Comparison of ENCODE assay signal across 12 mouse cellular contexts in the genomic region with DNA sequence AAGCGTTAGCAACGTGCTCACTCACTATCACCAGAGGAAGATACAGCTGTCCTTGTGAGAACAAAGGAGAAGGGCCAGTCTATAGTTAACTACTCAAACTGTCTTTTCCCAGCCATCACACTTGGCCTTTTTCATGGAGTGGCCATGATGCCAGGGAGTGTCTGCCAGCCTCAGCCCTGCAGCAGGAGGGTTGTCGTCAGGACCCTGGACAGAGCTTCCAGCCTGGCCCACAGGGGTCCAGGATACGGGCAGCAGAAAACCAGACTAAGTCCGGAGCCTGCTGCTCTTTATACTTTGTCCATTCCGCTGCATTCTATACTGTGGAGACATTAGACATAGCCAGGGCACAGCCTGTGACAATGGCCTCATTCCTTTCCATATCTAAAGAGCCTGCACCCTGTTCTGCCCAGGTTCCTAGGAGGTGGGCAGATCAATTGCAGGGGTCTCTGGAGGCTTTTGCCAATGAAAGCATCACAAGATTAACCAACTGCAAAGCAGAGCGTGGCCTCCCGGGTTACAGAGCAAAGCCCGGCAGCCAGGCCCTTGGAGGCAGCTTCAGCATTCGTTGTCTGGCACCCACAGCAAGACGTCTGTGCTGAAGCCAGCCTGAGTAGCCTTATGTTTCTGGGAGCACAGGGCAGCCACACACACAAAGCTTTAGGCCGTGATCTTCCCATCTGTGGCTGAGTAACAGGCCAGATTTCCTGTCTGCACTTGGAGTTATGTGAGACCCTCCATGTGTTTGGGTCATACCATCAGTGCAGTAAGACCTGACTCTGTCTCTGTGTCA.
DNase-seq lines count a peak whose midpoint lies in the region; ATAC-seq and TF ChIP-seq lines count a peak whose summit lies in the region.
"Had no signal": no experiment of that assay in that cellular context is flagged by ENCODE, and none has a peak within 500 bp of the region (broad histone marks: within the 10 kb centered on the region; RNA-seq: fewer than 3 reads in every experiment).

No protein-coding gene starts in this region.

- no peak overlapping the region for H3K4me2 ChIP-seq in intestine, embryonic 14.5 days (ENCODE audit: low read length)
- no peak overlapping the region for H3K4me2 ChIP-seq in intestine, embryonic 16.5 days (ENCODE audit: low read depth, low read length)
- no peak overlapping the region for H3K4me2 ChIP-seq in embryonic facial prominence, embryonic 14.5 days (ENCODE audit: low read depth, low read length)
- no peak overlapping the region for H3K4me2 ChIP-seq in intestine, postnatal 0 days (replicated peaks; ENCODE audit: low read depth)
- H3K4me2 ChIP-seq: intestine, embryonic 15.5 days; limb, embryonic 15.5 days; neural tube, embryonic 12.5 days; stomach, embryonic 15.5 days had no signal

- no peaks in the 10 kb centered on the region for H3K27me3 ChIP-seq in intestine, embryonic 14.5 days (replicated peaks; ENCODE audit: control insufficient read depth, insufficient read depth, low read length)
- H3K27me3 ChIP-seq in intestine, embryonic 16.5 days (replicated peaks; ENCODE audit: control insufficient read depth, insufficient read depth, low read length) = no peaks in the 10 kb centered on the region
- H3K27me3 ChIP-seq in embryonic facial prominence, embryonic 14.5 days (replicated peaks; ENCODE audit: control insufficient read depth, insufficient read depth, low read length) = peaks cover 11% of the 10 kb centered on the region; the same call in 1 of the 2 replicates
- H3K27me3 ChIP-seq in intestine, postnatal 0 days (replicated peaks; ENCODE audit: control insufficient read depth, insufficient read depth, low read length) = no peaks in the 10 kb centered on the region
- H3K27me3 ChIP-seq: intestine, embryonic 15.5 days; neural tube, embryonic 12.5 days; stomach, embryonic 15.5 days had no signal

- no peak for ATAC-seq in intestine, embryonic 14.5 days (replicated peaks; ENCODE audit: low FRiP score, low TSS enrichment, low read depth)
- no peak for ATAC-seq in intestine, embryonic 16.5 days
- ATAC-seq in embryonic facial prominence, embryonic 14.5 days (ENCODE audit: low read depth) = no peak
- ATAC-seq in intestine, postnatal 0 days = no peak
- ATAC-seq: intestine, embryonic 15.5 days had no signal

- 47% methylated on average over 12 of the region's 12 CpGs for WGBS in intestine, embryonic 14.5 days
- WGBS in intestine, embryonic 16.5 days = 48% methylated on average over 12 of the region's 12 CpGs
- WGBS in embryonic facial prominence, embryonic 14.5 days = 39% methylated on average over 12 of the region's 12 CpGs
- WGBS in intestine, postnatal 0 days = 46% methylated on average over 12 of the region's 12 CpGs

- no peaks in the 10 kb centered on the region for H3K4me1 ChIP-seq in intestine, embryonic 14.5 days (replicated peaks; ENCODE audit: control insufficient read depth, insufficient read depth, low read length)
- no peaks in the 10 kb centered on the region for H3K4me1 ChIP-seq in intestine, embryonic 16.5 days (ENCODE audit: control insufficient read depth, insufficient read depth, low read length)
- no peaks in the 10 kb centered on the region for H3K4me1 ChIP-seq in embryonic facial prominence, embryonic 14.5 days (ENCODE audit: control insufficient read depth, insufficient read depth, low read length)
- no peaks in the 10 kb centered on the region for H3K4me1 ChIP-seq in intestine, postnatal 0 days (replicated peaks; ENCODE audit: control insufficient read depth, insufficient read depth, low read length)
- H3K4me1 ChIP-seq: intestine, embryonic 15.5 days; stomach, embryonic 15.5 days had no signal

- H3K36me3 ChIP-seq in intestine, embryonic 14.5 days (ENCODE audit: control insufficient read depth, insufficient read depth, low read length) = no peaks in the 10 kb centered on the region
- H3K36me3 ChIP-seq in intestine, embryonic 16.5 days (ENCODE audit: control insufficient read depth, insufficient read depth, low read length) = no peaks in the 10 kb centered on the region
- no peaks in the 10 kb centered on the region for H3K36me3 ChIP-seq in embryonic facial prominence, embryonic 14.5 days (ENCODE audit: control insufficient read depth, insufficient read depth, low read length)
- no peaks in the 10 kb centered on the region for H3K36me3 ChIP-seq in intestine, postnatal 0 days (ENCODE audit: control insufficient read depth, insufficient read depth)
- H3K36me3 ChIP-seq: intestine, embryonic 15.5 days; limb, embryonic 15.5 days; neural tube, embryonic 12.5 days; stomach, embryonic 15.5 days had no signal

- no peak overlapping the region for H3K4me3 ChIP-seq in intestine, embryonic 14.5 days (ENCODE audit: low read depth, low read length)
- no peak overlapping the region for H3K4me3 ChIP-seq in intestine, embryonic 16.5 days (ENCODE audit: low read length)
- H3K4me3 ChIP-seq in embryonic facial prominence, embryonic 14.5 days (ENCODE audit: low read depth, low read length) = no peak overlapping the region
- H3K4me3 ChIP-seq in intestine, postnatal 0 days (ENCODE audit: low read depth, low read length) = no peak overlapping the region
- H3K4me3 ChIP-seq: intestine, embryonic 15.5 days; limb, embryonic 15.5 days; neural tube, embryonic 12.5 days; stomach, embryonic 15.5 days had no signal

- H3K9ac ChIP-seq in intestine, embryonic 14.5 days (ENCODE audit: low read length) = no peak overlapping the region
- H3K9ac ChIP-seq in intestine, embryonic 16.5 days (ENCODE audit: low read depth, low read length) = no peak overlapping the region
- no peak overlapping the region for H3K9ac ChIP-seq in embryonic facial prominence, embryonic 14.5 days (ENCODE audit: low read depth, low read length)
- no peak overlapping the region for H3K9ac ChIP-seq in intestine, postnatal 0 days (ENCODE audit: low read depth, low read length)
- H3K9ac ChIP-seq: intestine, embryonic 15.5 days; limb, embryonic 15.5 days; neural tube, embryonic 12.5 days; stomach, embryonic 15.5 days had no signal

- peak; percentile 81 for DNase-seq in intestine, embryonic 14.5 days (ENCODE audit: low spot score)
- peak; percentile 55 for DNase-seq in testis, postnatal 10 days (ENCODE audit: low spot score)
- DNase-seq in testis, postnatal 14 days (ENCODE audit: low spot score) = no peak
- DNase-seq in embryonic facial prominence, embryonic 14.5 days (ENCODE audit: low spot score) = peak; percentile 62
- DNase-seq in layer of hippocampus, adult 9-10 months (ENCODE audit: low spot score) = no peak
- DNase-seq in spleen, adult 18-20 months = no peak

- H3K9me3 ChIP-seq in intestine, embryonic 14.5 days (ENCODE audit: control insufficient read depth, low read length) = no peaks in the 10 kb centered on the region
- no peaks in the 10 kb centered on the region for H3K9me3 ChIP-seq in intestine, embryonic 16.5 days (ENCODE audit: control insufficient read depth, low read length)
- H3K9me3 ChIP-seq in embryonic facial prominence, embryonic 14.5 days (ENCODE audit: control insufficient read depth, low read length) = no peaks in the 10 kb centered on the region
- H3K9me3 ChIP-seq in intestine, postnatal 0 days (ENCODE audit: control insufficient read depth) = no peaks in the 10 kb centered on the region
- H3K9me3 ChIP-seq: intestine, embryonic 15.5 days; limb, embryonic 15.5 days; neural tube, embryonic 12.5 days; stomach, embryonic 15.5 days had no signal

- no peak overlapping the region for H3K27ac ChIP-seq in intestine, embryonic 14.5 days (ENCODE audit: low read depth)
- H3K27ac ChIP-seq in intestine, embryonic 16.5 days (ENCODE audit: low read length) = no peak overlapping the region
- H3K27ac ChIP-seq in embryonic facial prominence, embryonic 14.5 days (replicated peaks; ENCODE audit: low read depth, low read length) = no peak overlapping the region
- no peak overlapping the region for H3K27ac ChIP-seq in intestine, postnatal 0 days (ENCODE audit: low read depth, low read length)
- H3K27ac ChIP-seq: intestine, embryonic 15.5 days; limb, embryonic 15.5 days; neural tube, embryonic 12.5 days; stomach, embryonic 15.5 days had no signal

- no peak for TF ChIP-seq CTCF in intestine, postnatal 0 days (IDR thresholded peaks at IDR 0.05; ENCODE audit: low read depth)

Comparison
In these comparisons a context has a peak if more than half of its experiments do, and no peak if none do; other contexts are left out.
1. DNase-seq: peak in intestine, embryonic 14.5 days (single experiment), testis, postnatal 10 days (single experiment) and embryonic facial prominence, embryonic 14.5 days (single experiment); none in testis, postnatal 14 days (single experiment), layer of hippocampus, adult 9-10 months (single experiment) and spleen, adult 18-20 months (0 of 2).